ENCODE assay signal across 17 mouse cellular contexts in genomic region chr5:135451100-135451499, GRCm38 (mm10). TPM values are rescaled to one million over a fixed set of nuclear protein-coding genes. Genes with fewer than 3 reads are reported as not detected.
A peak's percentile ranks its signal among the peaks of the same experiment; 100 is the strongest.
DNase-seq lines count a peak whose midpoint lies in the region; ATAC-seq and TF ChIP-seq lines count a peak whose summit lies in the region.
"Had no signal": no experiment of that assay in that cellular context is flagged by ENCODE, and none has a peak within 500 bp of the region (broad histone marks: within the 10 kb centered on the region; RNA-seq: fewer than 3 reads in every experiment).

No protein-coding gene starts in this region.

- H3K27ac ChIP-seq in forebrain, embryonic 14.5 days (ENCODE audit: low read depth, low read length), result no peak overlapping the region
- no peak overlapping the region for H3K27ac ChIP-seq in forebrain, embryonic 12.5 days
- H3K27ac ChIP-seq in thymus, adult 2 months (ENCODE audit: control insufficient read depth, insufficient read depth, low read length), result no peak overlapping the region
- H3K27ac ChIP-seq: heart, adult 2 months; heart, embryonic 15.5 days; hindbrain, embryonic 13.5 days had no signal

- H3K27me3 ChIP-seq in forebrain, embryonic 14.5 days (replicated peaks; ENCODE audit: control insufficient read depth, insufficient read depth, low read length), result no peaks in the 10 kb centered on the region
- no peaks in the 10 kb centered on the region for H3K27me3 ChIP-seq in forebrain, embryonic 12.5 days
- H3K27me3 ChIP-seq in thymus, adult 2 months (ENCODE audit: control insufficient read depth, insufficient read depth, low read length), result no peaks in the 10 kb centered on the region
- H3K27me3 ChIP-seq: heart, embryonic 15.5 days; hindbrain, embryonic 13.5 days had no signal

- no peak overlapping the region for H3K4me2 ChIP-seq in forebrain, embryonic 14.5 days (ENCODE audit: low read length)
- no peak overlapping the region for H3K4me2 ChIP-seq in forebrain, embryonic 12.5 days
- H3K4me2 ChIP-seq: heart, embryonic 11.5 days; heart, embryonic 15.5 days; hindbrain, embryonic 13.5 days had no signal

- H3K4me3 ChIP-seq in forebrain, embryonic 14.5 days (ENCODE audit: low read depth, low read length), result no peak overlapping the region
- H3K4me3 ChIP-seq in forebrain, embryonic 12.5 days (replicated peaks), result no peak overlapping the region
- no peak overlapping the region for H3K4me3 ChIP-seq in thymus, adult 2 months (ENCODE audit: control insufficient read depth, insufficient read depth, low read length)
- H3K4me3 ChIP-seq: heart, adult 2 months; heart, embryonic 15.5 days; hindbrain, embryonic 13.5 days had no signal

- 0 out of 2 replicates have a peak, but pooled peaks cover 5% of the 10 kb centered on the region for H3K9me3 ChIP-seq in forebrain, embryonic 14.5 days (replicated peaks; ENCODE audit: control insufficient read depth, low read length)
- H3K9me3 ChIP-seq in forebrain, embryonic 12.5 days, result peaks cover 6% of the 10 kb centered on the region; the same call in 1 of the 2 replicates
- H3K9me3 ChIP-seq: heart, embryonic 15.5 days had no signal

- DNase-seq in forebrain, embryonic 14.5 days (ENCODE audit: low spot score), result peak; percentile 25
- DNase-seq in left cerebral cortex, adult 18-20 months (ENCODE audit: low spot score in 2 of 2), result peak; percentile 26 to 50
- no peak for DNase-seq in left cerebral cortex, postnatal 4 days
- peak; percentile 55 for DNase-seq in right cerebral cortex, adult 18-20 months
- DNase-seq in right cerebral cortex, postnatal 10 days (ENCODE audit: low spot score in 2 of 2), result no peak
- peak; percentile 30 for DNase-seq in brain, embryonic 14.5 days (ENCODE audit: low read depth)
- DNase-seq in thymus, adult 2 months, result no peak
- DNase-seq: adrenal gland, postnatal 10 days; cerebellum, adult 18-20 months; forebrain, postnatal 0 days; gastrocnemius, postnatal 14 days; heart, adult 2 months; heart, postnatal 14 days had no signal

- TF ChIP-seq POLR2A in brain, embryonic 14.5 days (IDR thresholded peaks at IDR 0.05; ENCODE audit: borderline replicate concordance, extremely low read depth, insufficient read depth, insufficient read length, poor library complexity, severe bottlenecking), result no peak
- TF ChIP-seq POLR2A in thymus, adult 2 months (IDR thresholded peaks at IDR 0.05; ENCODE audit: control insufficient read depth, extremely low read depth, insufficient read depth, low read length, poor library complexity), result no peak

- WGBS in forebrain, embryonic 14.5 days, result 84% methylated on average over 8 of the region's 8 CpGs
- WGBS in forebrain, embryonic 12.5 days, result 93% methylated on average over 8 of the region's 8 CpGs
- 96% methylated on average over 8 of the region's 8 CpGs for WGBS in thymus, adult 2 months

- H3K9ac ChIP-seq in forebrain, embryonic 14.5 days (ENCODE audit: low read length), result no peak overlapping the region
- no peak overlapping the region for H3K9ac ChIP-seq in forebrain, embryonic 12.5 days
- H3K9ac ChIP-seq: forebrain, postnatal 0 days; heart, embryonic 15.5 days; hindbrain, embryonic 13.5 days had no signal

- intact Hi-C loops in left cerebral cortex, postnatal 4 days (cut with DNase I), result no loop called here

- TF ChIP-seq CTCF in brain, embryonic 14.5 days (IDR thresholded peaks at IDR 0.05; ENCODE audit: borderline replicate concordance, extremely low read depth, insufficient read depth, insufficient read length), result no peak
- no peak for TF ChIP-seq CTCF in thymus, adult 2 months (IDR thresholded peaks at IDR 0.05; ENCODE audit: borderline replicate concordance, control insufficient read depth, extremely low read depth, insufficient read depth, low read length, poor library complexity)

- ATAC-seq in forebrain, embryonic 14.5 days, result no peak
- ATAC-seq in forebrain, embryonic 12.5 days (ENCODE audit: low FRiP score), result no peak
- ATAC-seq: forebrain, postnatal 0 days had no signal

- no peaks in the 10 kb centered on the region for H3K4me1 ChIP-seq in forebrain, embryonic 14.5 days (ENCODE audit: control insufficient read depth, insufficient read depth, low read length)
- no peaks in the 10 kb centered on the region for H3K4me1 ChIP-seq in forebrain, embryonic 12.5 days
- H3K4me1 ChIP-seq in thymus, adult 2 months (replicated peaks; ENCODE audit: control insufficient read depth, insufficient read depth, low read length), result no peaks in the 10 kb centered on the region
- H3K4me1 ChIP-seq: hindbrain, embryonic 13.5 days had no signal

- peaks cover 59% of the 10 kb centered on the region for H3K36me3 ChIP-seq in forebrain, embryonic 14.5 days (ENCODE audit: control insufficient read depth, insufficient read depth, low read length)
- H3K36me3 ChIP-seq in forebrain, embryonic 12.5 days (replicated peaks), result peaks cover 87% of the 10 kb centered on the region
- no peaks in the 10 kb centered on the region for H3K36me3 ChIP-seq in thymus, adult 2 months (ENCODE audit: control insufficient read depth, insufficient read depth, low read length)

RNA-seq across cellular contexts. Expression of gene Pom121, which starts 56.8 kb away (rescaled TPM):
- polyA plus RNA-seq in forebrain, embryonic 14.5 days (2014; fragmentation: Nextera tagmentation; extraction: Ambion mirVana), result 9.8 and 11.3 TPM in 2 replicates
- 23.4 and 27.0 TPM in 2 replicates for polyA plus RNA-seq in forebrain, embryonic 12.5 days (2016; fragmentation: Nextera tagmentation; extraction: Ambion mirVana)
- 10 to 100 TPM; 49.2 to 51.6 TPM for total RNA-seq in left cerebral cortex, adult 18-20 months (2021)
- total RNA-seq in left cerebral cortex, postnatal 4 days (2021), result 10 to 100 TPM; 44.9 to 45.4 TPM
- polyA plus RNA-seq in brain, embryonic 14.5 days (2012; rRNA removed), result 21.7 and 45.5 TPM in 2 replicates
- 50.3 and 78.1 TPM in 2 replicates for polyA plus RNA-seq in thymus, adult 2 months (2012; rRNA removed)

Comparison
In these comparisons a context has a peak if more than half of its experiments do, and no peak if none do; other contexts are left out.
1. DNase-seq: peak in forebrain, embryonic 14.5 days (single experiment), left cerebral cortex, adult 18-20 months (2 of 2), right cerebral cortex, adult 18-20 months (single experiment) and brain, embryonic 14.5 days (single experiment); none in left cerebral cortex, postnatal 4 days (single experiment), right cerebral cortex, postnatal 10 days (0 of 2) and thymus, adult 2 months (single experiment).